Mouse (Mus musculus) intestine, embryonic 15.5 days (tissue): ENCODE data around the gene Klf11. TPM values are rescaled to one million over a fixed set of nuclear protein-coding genes. Genes with fewer than 3 reads are reported as not detected.

Experiments used
- ATAC-seq: fragments of 200-750 bp; cut with Nextera tagmentation; 2 replicates; pipeline ENCODE4 v1.8.0; 2017; ENCODE audit warnings: moderate TSS enrichment, moderate library complexity
- H3K27ac ChIP-seq: fragments of 300-500 bp; sonication (generic); 2 replicates; pipeline ENCODE4 v1.5.1; 2015; ENCODE audit warnings: mild to moderate bottlenecking, inconsistent platforms
- H3K27me3 ChIP-seq: fragments of 300-500 bp; sonication (generic); replicated peaks from 2 replicates; pipeline ENCODE4 v1.6.1; 2015; ENCODE audit warnings: inconsistent platforms
- H3K36me3 ChIP-seq: fragments of 300-500 bp; sonication (generic); 2 replicates; pipeline ENCODE4 v1.6.1; 2015; ENCODE audit warnings: inconsistent platforms
- H3K4me1 ChIP-seq: fragments of 300-500 bp; sonication (generic); replicated peaks from 2 replicates; pipeline ENCODE4 v1.6.1; 2015; ENCODE audit warnings: inconsistent platforms
- H3K4me2 ChIP-seq: fragments of 300-500 bp; sonication (generic); replicated peaks from 2 replicates; pipeline ENCODE4 v1.6.1; 2015; ENCODE audit warnings: mild to moderate bottlenecking, inconsistent platforms
- H3K4me3 ChIP-seq: fragments of 300-500 bp; sonication (generic); replicated peaks from 2 replicates; pipeline ENCODE4 v1.5.1; 2015; ENCODE audit warnings: inconsistent platforms
- H3K9ac ChIP-seq: fragments of 300-500 bp; sonication (generic); 2 replicates; pipeline ENCODE4 v1.6.1; 2015; ENCODE audit warnings: inconsistent platforms
- H3K9me3 ChIP-seq: fragments of 300-500 bp; sonication (generic); 2 replicates; pipeline ENCODE4 v1.6.1; 2016; ENCODE audit warnings: inconsistent platforms
- WGBS: fragments of 180-500 bp; shearing (Covaris S2); methylation state at CpG from one replicate; pipeline ENCODE4 v1.1.7; 2015; 5-methylcytosine and 5-hydroxymethylcytosine counted together
- polyA plus RNA-seq: library from polyadenylated mRNA; unstranded; fragments of >200 nt; fragmentation: Nextera tagmentation; extraction: Ambion mirVana; gene quantifications from 2 replicates; pipeline ENCODE4 v1.2.1, GENCODE M21; 2015

Gene Klf11
- polyA plus RNA-seq, 1 experiment from 2014 or later, result 10.9 TPM

DNA sequence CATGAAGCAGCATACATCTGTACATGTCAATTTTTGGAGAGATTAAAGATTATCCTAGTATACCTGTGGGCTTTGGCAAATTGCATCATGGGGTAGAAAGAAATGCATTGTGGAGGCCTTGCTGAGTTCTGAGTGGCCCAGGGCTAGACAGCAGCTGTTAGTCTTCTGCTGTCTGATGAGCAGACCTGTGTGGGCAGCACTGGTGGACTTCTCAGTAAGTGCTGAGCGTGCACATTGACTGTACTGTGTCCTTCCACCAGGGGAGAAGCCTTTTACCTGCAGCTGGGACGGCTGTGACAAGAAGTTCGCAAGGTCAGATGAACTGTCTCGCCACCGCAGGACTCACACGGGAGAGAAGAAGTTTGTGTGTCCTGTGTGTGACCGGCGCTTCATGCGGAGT, 8.8 kb downstream of the Klf11 start:
- H3K4me3 ChIP-seq, result no peak overlapping the region
- no peak for ATAC-seq
- no peak overlapping the region for H3K27ac ChIP-seq
- no peaks in the 10 kb centered on the region for H3K9me3 ChIP-seq
- H3K4me2 ChIP-seq, result no peak overlapping the region
- H3K27me3 ChIP-seq, result no peaks in the 10 kb centered on the region
- WGBS, result 88% methylated on average over 9 of the region's 9 CpGs
- peaks cover 24% of the 10 kb centered on the region for H3K36me3 ChIP-seq
- H3K4me1 ChIP-seq, result peaks cover 2% of the 10 kb centered on the region; the same call in 1 of the 2 replicates
- no peak overlapping the region for H3K9ac ChIP-seq

DNA sequence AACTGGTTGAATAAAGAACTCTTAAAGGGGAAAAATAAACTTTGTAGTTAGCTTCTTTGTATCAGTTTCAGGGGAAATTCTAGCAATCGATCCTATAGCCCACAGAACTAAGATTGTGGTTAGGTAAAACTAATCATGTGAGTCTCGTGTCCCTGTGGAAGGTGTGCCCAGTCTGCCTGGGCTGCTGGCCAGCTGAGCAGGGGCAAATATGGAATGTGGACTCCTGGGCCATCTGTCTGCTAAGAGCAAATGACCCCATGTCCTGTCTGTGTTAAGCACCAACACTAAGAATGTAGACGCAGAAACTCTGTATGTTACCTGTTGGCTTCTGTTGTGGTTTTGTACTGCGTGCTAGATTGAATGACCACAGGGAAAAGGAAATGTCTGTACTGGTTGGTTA, 10.0 kb downstream of the Klf11 start:
- Histone ChIP-seq H3K4me3 (no peak overlapping the region), H3K27me3 (no peaks in the 10 kb centered on the region), H3K4me1 (peaks cover 2% of the 10 kb centered on the region; the same call in 1 of the 2 replicates), H3K9ac (no peak overlapping the region), H3K4me2 (no peak overlapping the region), H3K36me3 (peaks cover 13% of the 10 kb centered on the region), H3K9me3 (no peaks in the 10 kb centered on the region), H3K27ac (no peak overlapping the region)
- no peak for ATAC-seq
- WGBS, result 84% methylated on average over 4 of the region's 4 CpGs

DNA sequence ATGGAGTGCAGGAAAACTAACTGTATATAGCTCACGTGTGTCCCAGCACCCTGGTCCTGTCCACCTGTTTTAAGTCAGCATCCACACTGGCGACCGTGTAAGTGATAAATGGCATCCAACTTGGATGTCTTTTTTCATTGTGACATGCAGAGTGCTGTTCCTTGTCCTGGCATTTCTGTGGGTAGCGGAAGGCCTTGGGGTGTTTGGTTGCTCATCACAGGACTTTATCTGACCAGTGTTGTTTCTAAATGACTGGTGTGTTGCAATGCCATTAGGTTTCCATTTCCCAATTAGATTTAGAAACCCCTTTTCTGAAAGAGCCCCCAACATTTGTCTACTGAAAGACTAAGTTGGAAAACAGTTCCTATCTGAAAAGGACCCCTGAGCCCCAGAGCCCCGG, 11.1 kb downstream of the Klf11 start:
- ATAC-seq, result no peak
- Histone ChIP-seq H3K4me1 (no peaks in the 10 kb centered on the region), H3K4me3 (no peak overlapping the region), H3K36me3 (peaks cover 8% of the 10 kb centered on the region; the same call in 1 of the 2 replicates), H3K27ac (no peak overlapping the region), H3K27me3 (no peaks in the 10 kb centered on the region), H3K9ac (no peak overlapping the region), H3K4me2 (no peak overlapping the region), H3K9me3 (no peaks in the 10 kb centered on the region)
- 78% methylated on average over 5 of the region's 5 CpGs for WGBS

DNA sequence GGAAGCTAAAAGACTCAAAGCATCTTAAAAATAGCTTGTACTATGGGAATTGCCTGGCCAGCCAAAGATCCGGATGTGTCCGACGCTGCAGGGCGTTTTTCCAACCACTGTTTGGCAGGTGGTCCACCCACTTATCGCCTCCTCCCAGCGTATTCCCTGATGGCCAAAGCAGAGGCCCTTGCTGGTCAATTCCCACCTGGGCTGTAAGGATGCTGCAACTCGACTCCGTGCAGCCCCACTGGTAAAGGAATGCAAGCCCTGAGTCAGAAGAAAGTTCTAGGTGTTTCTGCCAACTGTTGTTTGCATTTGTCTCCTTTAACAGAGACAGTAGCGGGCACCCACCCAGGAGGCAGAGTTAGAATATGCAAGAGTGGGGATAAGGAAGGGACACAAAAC, 29.0 kb downstream of the Klf11 start:
- Histone ChIP-seq H3K4me1 (peaks cover 23% of the 10 kb centered on the region), H3K36me3 (no peaks in the 10 kb centered on the region), H3K9me3 (no peaks in the 10 kb centered on the region), H3K4me3 (peak overlapping the region; percentile 58), H3K4me2 (peak overlapping the region; percentile 96), H3K9ac (peak overlapping the region; percentile 71; the same call in 1 of the 2 replicates), H3K27me3 (peaks cover 3% of the 10 kb centered on the region; the same call in 1 of the 2 replicates), H3K27ac (no peak overlapping the region)
- 24% methylated on average over 9 of the region's 9 CpGs for WGBS
- no peak for ATAC-seq

DNA sequence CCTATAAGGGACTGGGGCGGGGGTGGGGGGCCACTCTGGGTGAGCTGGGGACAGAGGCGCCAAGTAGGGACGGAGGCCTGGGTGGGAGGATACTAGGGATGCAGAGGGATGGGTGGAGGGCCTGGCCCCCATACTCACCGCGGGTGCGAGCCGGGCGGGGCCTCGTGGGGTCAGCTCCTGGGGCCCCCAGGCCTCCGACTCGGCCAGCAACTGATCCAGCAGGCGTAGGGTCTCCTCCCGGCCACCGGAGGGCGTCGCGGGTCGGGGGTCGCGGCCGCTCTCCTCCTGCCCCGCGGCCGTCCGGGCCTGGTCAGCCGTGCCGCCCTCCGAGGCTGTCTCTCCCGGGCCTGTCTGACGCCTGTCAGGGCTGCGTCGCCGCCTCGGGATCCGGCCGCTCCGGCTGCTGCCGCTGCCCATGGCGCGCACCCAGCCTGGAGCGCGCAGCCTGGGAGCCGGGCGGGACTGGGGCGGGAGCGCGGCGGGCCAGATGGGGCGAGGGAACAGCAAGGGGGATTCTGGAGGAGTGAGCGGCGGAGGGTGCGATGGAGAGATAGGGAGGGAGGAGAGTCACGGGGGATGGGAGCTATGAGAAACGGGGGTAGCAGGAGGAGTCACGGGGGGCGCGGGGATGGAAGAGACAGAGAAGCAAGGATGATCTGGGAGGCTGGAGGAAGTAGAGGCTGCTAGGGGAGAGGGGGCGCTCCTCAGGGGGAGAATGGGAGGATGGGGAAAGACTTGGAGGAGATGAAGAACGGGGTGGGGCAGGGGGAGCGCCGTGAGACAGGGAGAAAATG, 29.6 kb downstream of the Klf11 start:
- H3K27ac ChIP-seq, result no peak overlapping the region
- H3K4me2 ChIP-seq, result peak overlapping the region; percentile 96
- H3K9ac ChIP-seq, result peak overlapping the region; percentile 71
- H3K9me3 ChIP-seq, result no peaks in the 10 kb centered on the region
- H3K36me3 ChIP-seq, result no peaks in the 10 kb centered on the region
- WGBS, result 2% methylated on average over 56 of the region's 61 CpGs
- peak; percentile 44 for ATAC-seq
- H3K4me3 ChIP-seq, result peak overlapping the region; percentile 58
- H3K27me3 ChIP-seq, result peaks cover 3% of the 10 kb centered on the region; the same call in 1 of the 2 replicates
- H3K4me1 ChIP-seq, result peaks cover 23% of the 10 kb centered on the region

DNA sequence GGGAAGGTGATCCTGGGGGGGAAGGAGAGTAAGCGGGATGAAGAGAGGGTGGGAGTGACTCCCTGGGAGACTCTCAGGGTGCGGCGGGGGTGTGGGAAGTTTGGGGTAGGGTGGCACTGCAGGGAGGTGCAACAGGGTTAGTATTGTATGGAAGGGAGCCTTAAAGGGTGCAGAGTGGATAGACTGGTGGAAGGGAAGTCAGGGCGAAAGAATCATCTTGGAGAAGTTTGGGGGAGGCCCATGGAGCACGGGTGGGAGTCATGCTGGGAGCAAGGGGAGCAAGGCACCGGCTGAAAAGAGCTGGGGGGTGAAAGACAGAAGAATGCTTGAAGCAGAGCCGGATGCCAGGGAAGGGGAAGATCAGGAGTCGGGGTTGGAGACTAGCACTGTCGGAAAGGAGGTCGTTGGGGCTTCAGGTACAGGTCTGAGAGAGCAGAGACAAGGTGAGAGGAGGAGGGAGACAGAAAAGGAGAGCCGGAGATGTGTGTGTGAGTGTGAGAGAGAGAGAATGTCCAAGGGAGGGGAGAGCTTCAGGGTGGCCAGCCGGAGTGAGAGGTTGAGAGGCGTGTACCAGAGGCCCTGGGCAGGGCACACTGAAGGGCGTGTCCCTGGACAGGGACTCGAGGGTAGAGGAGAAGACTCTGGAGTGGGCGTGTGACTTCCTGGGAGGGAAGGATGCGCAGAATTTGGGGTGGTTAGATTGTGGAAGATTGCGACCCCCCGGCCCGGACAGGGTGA, 30.4 kb downstream of the Klf11 start, which contains the start of gene Cys1:
TSS of gene Cys1 (minus strand) at position 528 of the 738 bp plus-strand sequence.
- ATAC-seq, result peak; percentile 65
- Histone ChIP-seq H3K4me1 (peaks cover 26% of the 10 kb centered on the region), H3K27me3 (peaks cover 3% of the 10 kb centered on the region; the same call in 1 of the 2 replicates), H3K4me3 (peak within 1 kb of the TSS; percentile 58), H3K36me3 (no peaks in the 10 kb centered on the region), H3K9ac (peak within 1 kb of the TSS; percentile 71), H3K9me3 (no peaks in the 10 kb centered on the region), H3K27ac (peak within 1 kb of the TSS; percentile 59), H3K4me2 (peak within 1 kb of the TSS; percentile 96)
- 7% methylated on average over 20 of the region's 20 CpGs for WGBS

DNA sequence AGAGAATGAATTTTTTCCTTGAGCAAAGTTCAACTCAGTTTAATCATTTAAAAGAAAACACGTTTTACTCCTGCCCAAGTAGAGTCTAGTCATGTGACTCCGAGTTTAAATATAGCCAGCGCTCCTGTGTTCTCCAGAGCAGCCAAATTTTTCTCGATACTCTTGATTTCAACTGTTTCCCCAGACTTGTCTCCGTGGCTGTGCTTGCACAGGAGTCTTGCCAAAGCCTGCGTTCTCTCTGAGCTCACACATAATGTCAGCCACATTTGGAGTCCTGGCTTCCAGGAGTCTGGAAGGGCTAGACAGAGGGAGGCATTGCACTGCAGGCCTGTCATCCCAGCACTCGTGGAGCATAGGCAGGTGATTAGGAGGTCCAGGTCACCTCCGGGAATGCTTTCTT, 31.5 kb downstream of the Klf11 start:
- Histone ChIP-seq H3K9ac (no peak overlapping the region), H3K9me3 (no peaks in the 10 kb centered on the region), H3K4me3 (no peak overlapping the region), H3K4me2 (peak overlapping the region; percentile 96), H3K27me3 (peaks cover 3% of the 10 kb centered on the region; the same call in 1 of the 2 replicates), H3K4me1 (peaks cover 30% of the 10 kb centered on the region), H3K36me3 (no peaks in the 10 kb centered on the region), H3K27ac (peak overlapping the region; percentile 59)
- WGBS, result 26% methylated on average over 8 of the region's 8 CpGs
- peak; percentile 31 for ATAC-seq

DNA sequence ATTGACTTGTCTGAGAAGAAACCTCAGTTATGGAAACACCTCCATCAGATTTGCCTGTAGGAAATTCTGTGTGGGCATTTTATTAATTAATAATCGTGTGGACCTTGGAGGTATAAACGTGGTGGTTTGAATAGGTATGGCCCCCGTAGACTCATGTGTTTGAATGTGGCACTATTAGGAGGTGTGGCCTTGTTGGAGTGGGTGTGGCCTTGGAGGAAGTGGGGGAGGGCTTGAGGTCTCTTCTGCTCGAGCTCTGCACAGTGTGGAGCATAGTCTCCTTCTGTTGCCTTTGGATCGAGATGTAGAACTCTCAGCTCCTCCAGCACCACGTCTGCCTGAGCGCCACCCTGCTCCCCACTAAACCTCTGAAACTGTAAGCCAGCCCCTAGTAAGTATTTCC, 32.4 kb downstream of the Klf11 start:
- peaks cover 30% of the 10 kb centered on the region for H3K4me1 ChIP-seq

DNA sequence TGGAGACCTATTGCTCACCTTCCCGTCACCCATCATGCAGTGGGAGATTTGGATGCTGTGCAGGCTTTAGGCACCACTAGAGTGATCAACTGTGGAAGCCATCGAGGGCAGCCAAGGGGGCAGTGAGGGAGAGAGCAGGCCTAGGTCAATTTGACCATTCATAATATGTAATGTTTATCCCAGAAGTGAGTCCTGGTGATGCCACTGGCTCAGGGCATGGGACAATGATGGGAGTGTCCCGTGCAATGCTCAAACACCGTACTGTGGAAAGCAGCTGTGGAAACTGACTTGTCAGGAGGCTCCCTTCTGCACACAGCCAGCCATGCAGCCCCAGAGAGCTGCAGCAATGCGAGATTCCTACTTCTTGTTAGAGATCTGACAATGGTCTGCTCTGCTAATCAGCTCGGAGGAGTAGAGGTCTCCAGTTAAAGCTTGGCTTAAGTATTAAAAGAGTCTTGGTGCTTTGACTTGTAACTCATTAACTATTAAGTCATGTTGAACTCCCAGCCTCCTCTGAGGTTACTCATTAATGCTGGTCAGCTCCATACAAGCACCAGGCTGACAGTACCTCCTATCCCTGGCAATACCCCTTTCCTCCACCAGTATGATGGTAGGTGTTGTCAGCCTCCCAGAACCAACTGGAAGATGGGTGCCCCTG, 35.1 kb downstream of the Klf11 start:
- WGBS, result 42% methylated on average over 6 of the region's 6 CpGs
- Histone ChIP-seq H3K9me3 (no peaks in the 10 kb centered on the region), H3K4me3 (no peak overlapping the region), H3K9ac (no peak overlapping the region), H3K4me2 (peak overlapping the region; percentile 45), H3K4me1 (peaks cover 21% of the 10 kb centered on the region), H3K27me3 (peaks cover 3% of the 10 kb centered on the region; the same call in 1 of the 2 replicates), H3K36me3 (no peaks in the 10 kb centered on the region), H3K27ac (0 out of 2 replicates have a peak overlapping the region, but pooled peaks have one; percentile 27)
- peak; percentile 92 for ATAC-seq

More for the DNA sequence above, 32.4 kb downstream of the Klf11 start:
- 69% methylated on average over 7 of the region's 7 CpGs for WGBS
- H3K9ac ChIP-seq, result no peak overlapping the region
- H3K4me2 ChIP-seq, result no peak overlapping the region
- no peak for ATAC-seq
- H3K9me3 ChIP-seq, result no peaks in the 10 kb centered on the region
- no peaks in the 10 kb centered on the region for H3K36me3 ChIP-seq
- peaks cover 3% of the 10 kb centered on the region; the same call in 1 of the 2 replicates for H3K27me3 ChIP-seq
- no peak overlapping the region for H3K27ac ChIP-seq
- no peak overlapping the region for H3K4me3 ChIP-seq

DNA sequence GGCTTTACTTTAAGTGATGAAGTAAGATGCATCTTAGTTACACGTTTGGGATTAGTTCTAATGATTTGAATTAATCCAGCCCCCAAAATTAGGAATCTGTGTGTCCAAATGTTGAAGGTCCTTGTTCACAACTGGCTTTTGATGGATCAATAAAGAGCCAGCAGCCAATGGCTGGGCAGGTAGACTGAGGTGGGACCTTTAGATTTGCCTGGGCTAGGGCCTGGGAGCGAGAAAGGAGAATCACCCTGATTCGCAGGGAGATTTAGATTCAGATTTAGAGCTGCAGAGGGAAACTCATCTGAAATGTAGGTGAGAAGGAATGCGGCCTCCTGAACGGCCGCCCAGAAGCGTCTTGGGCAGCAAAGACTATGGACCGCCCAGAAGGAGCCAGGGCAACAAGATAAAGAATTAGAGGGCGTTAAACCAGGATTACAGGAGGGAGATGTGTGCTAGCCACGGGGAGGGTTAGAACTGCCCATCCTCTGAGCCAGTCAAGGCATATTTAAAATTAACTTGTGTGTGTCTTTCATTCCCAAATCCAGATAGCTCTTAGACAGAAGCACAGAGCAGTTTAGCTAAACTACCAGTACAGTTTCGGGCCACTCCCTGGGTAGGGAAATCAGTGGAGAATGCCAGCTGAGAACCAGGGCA, 35.7 kb downstream of the Klf11 start:
- peak overlapping the region; percentile 10; the same call in 1 of the 2 replicates for H3K4me2 ChIP-seq
- no peaks in the 10 kb centered on the region for H3K36me3 ChIP-seq
- H3K27ac ChIP-seq, result peak overlapping the region; percentile 27; the same call in 1 of the 2 replicates
- no peak overlapping the region for H3K4me3 ChIP-seq
- no peak overlapping the region for H3K9ac ChIP-seq
- WGBS, result 51% methylated on average over 11 of the region's 11 CpGs
- no peaks in the 10 kb centered on the region for H3K9me3 ChIP-seq
- no peaks in the 10 kb centered on the region for H3K27me3 ChIP-seq
- peaks cover 14% of the 10 kb centered on the region for H3K4me1 ChIP-seq
- ATAC-seq, result no peak; the same call in 1 of the 2 replicates

DNA sequence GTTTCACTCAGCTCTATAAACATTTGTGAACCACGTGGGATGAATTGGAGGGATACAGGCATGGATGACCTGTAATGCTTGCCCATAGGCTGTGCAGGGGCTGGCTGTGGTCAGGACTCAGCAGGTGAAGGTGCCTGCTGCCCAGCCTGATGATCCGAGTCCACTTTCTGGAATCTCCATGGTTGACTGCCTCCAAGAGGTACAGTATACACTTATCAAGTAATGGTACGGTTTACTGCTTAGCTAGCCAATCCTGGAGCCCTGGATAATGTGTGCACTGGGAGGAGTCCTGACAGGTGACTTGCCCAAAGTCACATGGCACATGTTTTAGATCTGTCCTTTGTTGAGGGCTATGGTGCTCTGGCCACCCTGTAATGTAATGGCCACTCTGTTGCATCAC, 39.3 kb downstream of the Klf11 start:
- Histone ChIP-seq H3K4me2 (no peak overlapping the region), H3K9me3 (no peaks in the 10 kb centered on the region), H3K36me3 (no peaks in the 10 kb centered on the region), H3K9ac (no peak overlapping the region), H3K4me3 (no peak overlapping the region), H3K27ac (no peak overlapping the region), H3K27me3 (no peaks in the 10 kb centered on the region), H3K4me1 (0 out of 2 replicates have a peak, but pooled peaks cover 7% of the 10 kb centered on the region)
- WGBS, result 80% methylated on average over 3 of the region's 3 CpGs
- ATAC-seq, result no peak
